Mouse (Mus musculus): ENCODE measurements around the gene Tagln2. TPM values are rescaled to one million over a fixed set of nuclear protein-coding genes. Genes with fewer than 3 reads are reported as not detected.
A peak's percentile ranks its signal among the peaks of the same experiment; 100 is the strongest.

Tagln2 gene
- polyA plus RNA-seq, 1 experiment: 321 TPM

DNA sequence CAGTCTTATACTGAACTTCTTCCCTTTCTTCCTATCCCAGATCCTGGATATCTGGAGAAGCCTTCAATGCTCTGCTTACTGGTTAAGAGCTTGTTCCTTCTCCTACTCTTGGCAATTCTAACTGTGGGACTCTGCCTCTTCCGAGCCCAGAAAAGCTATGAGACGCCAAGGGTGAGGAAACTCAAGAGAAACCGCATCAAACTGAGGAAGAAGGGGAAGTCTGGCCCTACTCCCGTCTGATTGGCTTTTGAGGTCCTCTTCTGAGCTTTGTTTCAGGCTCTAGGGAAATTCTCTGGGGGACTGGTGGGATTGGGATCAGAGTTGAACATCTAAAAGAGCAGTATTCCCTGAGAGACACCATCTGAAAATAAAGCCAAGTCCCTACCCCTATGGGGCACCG is 21.8 kb upstream of the Tagln2 start:
- no peak overlapping the region for H3K27ac ChIP-seq (ENCODE audit: insufficient read depth, low read depth, low read length)
- no peak overlapping the region for H3K4me3 ChIP-seq (ENCODE audit: insufficient read depth, low read length)
- no peak for TF ChIP-seq POLR2A (IDR thresholded peaks at IDR 0.05; ENCODE audit: borderline replicate concordance, low read depth, low read length)
- TF ChIP-seq CTCF (IDR thresholded peaks at IDR 0.05; ENCODE audit: low read depth, low read length): no peak
- peaks cover 48% of the 10 kb centered on the region for H3K4me1 ChIP-seq (ENCODE audit: control insufficient read depth, insufficient read depth, low read length)

DNA sequence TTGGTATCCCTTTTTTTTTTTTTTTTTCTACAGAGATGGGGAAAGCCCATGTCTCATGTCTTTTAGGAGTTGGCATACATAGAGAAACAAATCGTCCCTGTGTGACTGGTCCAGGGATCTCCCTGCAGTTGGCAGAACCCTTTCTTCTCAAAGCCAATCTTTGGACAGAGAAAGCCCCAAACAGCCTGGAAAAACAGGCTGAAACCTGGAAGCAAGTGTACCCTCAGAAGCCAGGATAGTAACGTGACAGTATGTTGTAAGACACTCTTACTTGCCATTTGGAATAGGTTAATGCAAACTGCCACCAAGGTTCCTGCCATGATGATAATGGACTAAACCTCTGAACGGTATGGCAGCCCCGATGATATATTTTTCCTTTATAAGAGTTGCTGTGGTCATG is 19.5 kb upstream of the Tagln2 start:
- TF ChIP-seq CTCF (IDR thresholded peaks at IDR 0.05; ENCODE audit: low read depth, low read length) (no peak), POLR2A (IDR thresholded peaks at IDR 0.05; ENCODE audit: borderline replicate concordance, low read depth, low read length) (no peak)
- Histone ChIP-seq H3K4me1 (ENCODE audit: control insufficient read depth, insufficient read depth, low read length) (peaks cover 31% of the 10 kb centered on the region), H3K27ac (ENCODE audit: insufficient read depth, low read depth, low read length) (no peak overlapping the region), H3K4me3 (ENCODE audit: insufficient read depth, low read length) (no peak overlapping the region)

DNA sequence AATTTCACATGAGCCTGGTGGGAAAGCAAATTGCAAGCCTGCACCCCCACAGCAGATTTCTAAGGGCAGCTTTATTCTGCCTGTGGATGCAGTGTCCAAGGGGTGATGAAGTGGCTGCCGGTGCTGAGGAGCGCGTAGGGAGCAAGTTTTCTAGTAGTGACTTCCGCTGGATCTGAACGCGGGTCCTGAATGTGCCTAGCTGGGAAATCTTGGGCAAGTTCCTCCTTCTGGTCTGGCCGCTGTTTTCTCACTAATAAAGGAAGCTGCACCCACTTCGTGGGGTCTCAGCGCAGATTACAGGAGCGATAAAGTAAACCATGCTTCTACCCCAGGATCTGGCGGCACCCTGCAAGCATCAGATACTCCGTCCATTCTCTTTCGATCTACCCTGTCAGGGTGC is 18.7 kb upstream of the Tagln2 start:
- H3K4me1 ChIP-seq (ENCODE audit: control insufficient read depth, insufficient read depth, low read length): peaks cover 24% of the 10 kb centered on the region

DNA sequence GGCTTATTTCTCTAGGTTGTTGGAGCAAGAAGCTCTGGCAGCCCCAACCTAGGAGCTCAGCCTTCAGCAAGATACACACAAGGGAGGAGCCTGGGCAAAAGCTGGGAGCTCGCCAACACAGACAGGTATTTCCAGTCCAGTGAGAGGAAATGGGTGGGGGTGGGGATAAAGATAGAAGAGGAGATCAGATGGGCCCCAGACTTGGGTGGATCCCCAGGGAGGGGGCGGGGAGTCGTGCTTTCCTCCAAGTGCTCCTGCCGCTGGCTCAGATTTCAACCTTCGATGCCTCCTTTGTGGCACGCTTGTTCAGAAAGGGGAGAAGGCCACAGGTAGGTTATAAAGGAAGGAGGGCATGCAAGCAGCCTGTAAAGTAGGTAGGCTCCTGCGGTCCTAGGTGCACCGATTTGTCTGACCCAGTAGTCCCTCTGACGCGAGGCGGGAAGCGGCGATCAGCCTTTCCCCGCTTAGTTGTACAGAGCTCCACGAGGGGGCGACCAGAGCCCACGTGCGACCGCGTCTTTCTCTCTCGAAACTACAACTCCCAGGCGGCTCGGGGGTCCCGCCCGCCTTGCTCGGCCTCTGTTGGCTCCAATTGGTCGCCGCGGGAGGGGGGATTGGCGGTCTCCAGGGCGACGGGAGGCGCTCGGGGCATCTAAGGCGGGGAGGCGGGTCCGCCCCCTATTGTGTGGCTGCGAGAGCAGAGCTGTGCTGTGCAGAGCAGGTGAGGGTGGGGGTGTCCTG is 18.1 kb upstream of the Tagln2 start, which contains the start of gene Igsf9:
Gene Igsf9, plus strand, starts transcription at position 249 of the 741 bp plus-strand sequence.
- no peak within 1 kb of the TSS for H3K27ac ChIP-seq (ENCODE audit: insufficient read depth, low read depth, low read length)
- TF ChIP-seq POLR2A (IDR thresholded peaks at IDR 0.05; ENCODE audit: borderline replicate concordance, low read depth, low read length) (no peak), CTCF (IDR thresholded peaks at IDR 0.05; ENCODE audit: low read depth, low read length) (no peak)
- peaks cover 20% of the 10 kb centered on the region for H3K4me1 ChIP-seq (ENCODE audit: control insufficient read depth, insufficient read depth, low read length)

More for the DNA sequence above, 18.7 kb upstream of the Tagln2 start:
- Histone ChIP-seq H3K27ac (ENCODE audit: insufficient read depth, low read depth, low read length) (no peak overlapping the region), H3K4me3 (ENCODE audit: insufficient read depth, low read length) (no peak overlapping the region)
- TF ChIP-seq POLR2A (IDR thresholded peaks at IDR 0.05; ENCODE audit: borderline replicate concordance, low read depth, low read length) (no peak), CTCF (IDR thresholded peaks at IDR 0.05; ENCODE audit: low read depth, low read length) (no peak)

DNA sequence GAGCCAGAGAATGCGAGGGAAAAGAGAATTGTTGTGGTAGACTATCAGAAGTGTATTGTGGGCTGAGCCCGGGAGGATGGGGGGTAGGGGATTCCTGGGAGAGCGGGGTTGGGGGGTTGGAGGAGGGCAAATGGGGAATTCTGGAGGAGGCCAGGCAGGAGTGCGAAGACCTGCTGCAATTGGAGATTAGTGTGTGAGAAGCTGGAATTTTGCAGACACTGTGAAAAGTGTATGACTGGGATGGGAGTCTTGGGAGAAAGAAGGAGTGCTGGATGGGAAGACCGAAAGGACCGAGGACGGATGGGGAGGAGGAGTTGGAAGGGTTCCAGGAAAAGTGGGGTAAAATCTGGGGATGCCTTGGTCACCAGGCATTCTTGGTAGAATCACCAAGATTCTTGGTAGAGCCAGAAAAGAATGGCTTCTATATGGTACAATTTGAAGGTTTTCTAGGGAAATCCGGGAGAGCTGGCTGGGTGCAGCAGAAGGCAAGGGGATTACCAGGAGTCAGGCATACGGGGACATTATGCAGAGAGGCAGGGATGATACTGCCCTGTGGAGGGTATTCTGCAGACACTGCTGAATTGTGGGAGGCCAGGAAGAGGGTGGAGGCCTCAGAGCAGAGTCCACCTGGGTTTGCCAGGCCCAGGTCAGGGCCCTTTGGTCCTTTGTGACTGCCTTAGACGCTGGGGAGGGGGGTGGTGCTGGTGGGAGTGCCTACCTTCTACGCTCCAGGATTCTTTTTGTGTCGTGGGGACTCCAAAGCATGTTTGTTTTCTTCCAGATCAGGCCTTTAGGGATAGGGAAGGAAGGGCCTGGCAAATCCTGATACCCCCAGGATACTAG is 17.1 kb upstream of the Tagln2 start:
- H3K27ac ChIP-seq (ENCODE audit: insufficient read depth, low read depth, low read length): no peak overlapping the region
- peak overlapping the region; percentile 56 for H3K4me3 ChIP-seq (ENCODE audit: insufficient read depth, low read length)
- TF ChIP-seq POLR2A (IDR thresholded peaks at IDR 0.05; ENCODE audit: borderline replicate concordance, low read depth, low read length): no peak
- no peak for TF ChIP-seq CTCF (IDR thresholded peaks at IDR 0.05; ENCODE audit: low read depth, low read length)
- peaks cover 12% of the 10 kb centered on the region for H3K4me1 ChIP-seq (ENCODE audit: control insufficient read depth, insufficient read depth, low read length)

More for the DNA sequence above, 18.1 kb upstream of the Tagln2 start, which contains the start of gene Igsf9:
- peak within 1 kb of the TSS; percentile 56 for H3K4me3 ChIP-seq (ENCODE audit: insufficient read depth, low read length)

DNA sequence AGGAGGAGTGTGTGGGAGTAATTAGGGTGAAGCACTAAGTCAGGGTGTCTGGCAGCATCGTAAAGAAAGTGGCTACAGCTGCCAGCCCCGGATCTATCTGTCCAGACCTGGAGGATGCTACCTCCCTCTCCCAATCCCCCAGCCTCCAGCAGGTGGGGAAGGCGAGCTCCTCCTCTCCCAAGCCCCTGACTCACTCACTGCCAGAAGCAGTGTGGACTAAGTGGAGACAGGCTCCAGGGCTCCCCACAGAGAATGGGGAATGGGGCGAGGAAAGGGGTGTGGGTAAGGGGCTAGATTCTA is 16.5 kb upstream of the Tagln2 start:
- TF ChIP-seq CTCF (IDR thresholded peaks at IDR 0.05; ENCODE audit: low read depth, low read length): no peak
- no peak for TF ChIP-seq POLR2A (IDR thresholded peaks at IDR 0.05; ENCODE audit: borderline replicate concordance, low read depth, low read length)
- peaks cover 8% of the 10 kb centered on the region for H3K4me1 ChIP-seq (ENCODE audit: control insufficient read depth, insufficient read depth, low read length)
- no peak overlapping the region for H3K4me3 ChIP-seq (ENCODE audit: insufficient read depth, low read length)
- no peak overlapping the region for H3K27ac ChIP-seq (ENCODE audit: insufficient read depth, low read depth, low read length)

DNA sequence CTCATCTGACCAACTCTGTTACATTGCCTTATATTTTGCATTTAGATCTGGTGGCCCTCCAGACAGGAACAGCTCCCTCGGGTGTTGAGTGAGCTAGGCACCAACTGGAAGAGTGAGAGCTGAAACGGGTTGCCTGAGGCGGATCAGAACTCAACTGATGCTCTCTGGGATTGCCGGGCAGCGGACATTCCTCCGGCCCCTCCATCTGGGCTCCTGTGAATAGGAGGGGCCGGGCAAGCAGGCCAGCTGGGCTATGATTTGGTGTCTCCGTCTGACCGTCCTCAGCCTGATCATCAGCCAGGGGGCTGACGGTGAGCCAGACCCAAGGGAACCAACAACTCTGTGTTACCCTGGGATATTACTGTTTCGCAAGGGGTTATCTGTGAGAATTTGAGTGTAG is 15.6 kb upstream of the Tagln2 start:
- peaks cover 7% of the 10 kb centered on the region; the same call in 1 of the 2 replicates for H3K4me1 ChIP-seq (ENCODE audit: control insufficient read depth, insufficient read depth, low read length)
- TF ChIP-seq POLR2A (IDR thresholded peaks at IDR 0.05; ENCODE audit: borderline replicate concordance, low read depth, low read length): no peak
- no peak for TF ChIP-seq CTCF (IDR thresholded peaks at IDR 0.05; ENCODE audit: low read depth, low read length)
- H3K4me3 ChIP-seq (ENCODE audit: insufficient read depth, low read length): no peak overlapping the region
- no peak overlapping the region for H3K27ac ChIP-seq (ENCODE audit: insufficient read depth, low read depth, low read length)

DNA sequence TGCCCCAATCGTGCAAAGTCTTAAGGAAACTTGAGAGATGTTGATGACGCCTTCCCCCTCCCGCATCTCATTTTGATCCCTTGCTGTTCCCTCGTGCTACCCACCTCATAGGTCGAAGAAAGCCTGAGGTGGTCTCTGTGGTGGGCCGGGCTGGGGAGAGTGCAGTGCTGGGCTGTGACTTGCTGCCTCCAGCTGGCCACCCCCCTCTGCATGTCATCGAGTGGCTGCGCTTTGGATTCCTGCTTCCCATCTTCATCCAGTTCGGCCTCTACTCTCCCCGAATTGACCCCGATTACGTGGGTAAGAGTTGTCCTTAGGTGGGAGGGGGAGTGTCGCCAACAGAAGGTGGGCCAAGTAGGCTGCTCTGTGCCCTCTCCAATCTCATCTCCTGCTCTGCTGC is 15.2 kb upstream of the Tagln2 start:
- no peak overlapping the region for H3K27ac ChIP-seq (ENCODE audit: insufficient read depth, low read depth, low read length)
- TF ChIP-seq CTCF (IDR thresholded peaks at IDR 0.05; ENCODE audit: low read depth, low read length) (no peak), POLR2A (IDR thresholded peaks at IDR 0.05; ENCODE audit: borderline replicate concordance, low read depth, low read length) (no peak)
- H3K4me1 ChIP-seq (ENCODE audit: control insufficient read depth, insufficient read depth, low read length): peaks cover 7% of the 10 kb centered on the region; the same call in 1 of the 2 replicates
- no peak overlapping the region for H3K4me3 ChIP-seq (ENCODE audit: insufficient read depth, low read length)

DNA sequence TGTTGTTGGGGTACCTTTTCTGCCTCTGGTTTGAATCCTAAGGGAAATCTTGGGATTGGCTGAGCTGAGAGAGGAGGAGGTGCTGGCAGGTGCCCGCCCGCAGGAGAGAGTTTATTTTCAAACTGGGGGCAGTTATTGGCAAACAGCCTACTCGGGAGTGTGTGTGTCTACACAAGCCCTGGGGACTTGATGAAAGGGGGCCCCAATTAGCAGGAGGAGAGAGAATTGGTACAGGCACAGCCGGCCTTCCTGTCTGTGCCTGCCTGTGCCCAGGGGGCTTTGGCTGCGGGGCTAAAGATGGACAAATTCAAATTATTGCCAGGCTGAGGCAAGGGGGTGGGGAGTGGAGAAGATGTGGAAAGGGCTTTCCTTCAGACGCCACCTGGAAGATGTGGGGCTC is 14.0 kb upstream of the Tagln2 start:
- peaks cover 10% of the 10 kb centered on the region for H3K4me1 ChIP-seq (ENCODE audit: control insufficient read depth, insufficient read depth, low read length)
- H3K27ac ChIP-seq (ENCODE audit: insufficient read depth, low read depth, low read length): no peak overlapping the region
- H3K4me3 ChIP-seq (ENCODE audit: insufficient read depth, low read length): no peak overlapping the region
- TF ChIP-seq POLR2A (IDR thresholded peaks at IDR 0.05; ENCODE audit: borderline replicate concordance, low read depth, low read length) (no peak), CTCF (IDR thresholded peaks at IDR 0.05; ENCODE audit: low read depth, low read length) (no peak)

DNA sequence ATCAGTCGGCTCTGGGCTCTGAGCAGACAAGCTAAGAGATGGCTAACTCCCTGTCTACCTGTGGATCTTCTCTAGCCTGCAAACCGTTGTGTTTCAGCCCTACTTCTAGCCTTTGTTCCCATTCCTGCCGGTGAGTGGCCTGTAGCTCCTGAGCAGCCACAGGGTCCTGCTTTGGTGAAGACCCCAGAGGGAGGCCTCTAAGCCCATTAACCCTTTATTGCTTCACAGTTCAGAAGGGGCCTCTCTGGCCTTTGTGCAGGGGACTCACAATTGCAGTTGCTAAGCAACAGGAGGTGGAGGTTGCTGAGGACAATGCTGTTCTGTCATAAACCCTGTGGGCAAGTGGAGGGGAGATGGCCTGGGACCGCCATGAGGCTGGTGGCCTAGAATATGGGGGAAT is 13.6 kb upstream of the Tagln2 start:
- Histone ChIP-seq H3K27ac (ENCODE audit: insufficient read depth, low read depth, low read length) (no peak overlapping the region), H3K4me3 (ENCODE audit: insufficient read depth, low read length) (no peak overlapping the region), H3K4me1 (ENCODE audit: control insufficient read depth, insufficient read depth, low read length) (peaks cover 6% of the 10 kb centered on the region)
- TF ChIP-seq POLR2A (IDR thresholded peaks at IDR 0.05; ENCODE audit: borderline replicate concordance, low read depth, low read length): no peak
- no peak for TF ChIP-seq CTCF (IDR thresholded peaks at IDR 0.05; ENCODE audit: low read depth, low read length)

All from bone marrow macrophage, adult 2 months (primary cell).